Mouse (Mus musculus) heart, adult 11 months (tissue): ENCODE measurements around the gene Wwc2.

Source experiments
- DNase-seq: peaks from one replicate; pipeline ENCODE4 v3.0.0; 2022

Wwc2 gene

GRCm38 (mm10) chr8:47843651-47844050, 147.1 kb downstream of the Wwc2 start:
- DNase-seq = peak; percentile 80

- DNase-seq = peak; percentile 88
These were observed 147.7 kb downstream of the Wwc2 start for GRCm38 (mm10) chr8:47843063-47843462.

GRCm38 (mm10) chr8:47833944-47834343, 156.8 kb downstream of the Wwc2 start:
- DNase-seq = peak; percentile 66

GRCm38 (mm10) chr8:47832616-47833015, 158.1 kb downstream of the Wwc2 start:
- DNase-seq = peak; percentile 84

GRCm38 (mm10) chr8:47826911-47827310, 163.8 kb downstream of the Wwc2 start:
- peak; percentile 72 for DNase-seq

- DNase-seq = peak; percentile 86
These were observed 165.1 kb downstream of the Wwc2 start for GRCm38 (mm10) chr8:47825596-47825995.

GRCm38 (mm10) chr8:47824182-47824581, 166.5 kb downstream of the Wwc2 start, which contains the start of gene Cldn22:
Gene Cldn22 (plus strand): TSS chr8:47824482.
- DNase-seq = peak; percentile 85

GRCm38 (mm10) chr8:47823777-47824176, 166.9 kb downstream of the Wwc2 start:
- DNase-seq = peak; percentile 77

- peak; percentile 76 for DNase-seq
These were observed 168.2 kb downstream of the Wwc2 start for GRCm38 (mm10) chr8:47822541-47822940.

- peak; percentile 22 for DNase-seq
These were observed 168.9 kb downstream of the Wwc2 start, which contains the start of gene Cldn24 for GRCm38 (mm10) chr8:47821843-47822242. Gene Cldn24 (plus strand): TSS chr8:47822143.

- peak; percentile 84 for DNase-seq
These were observed 169.6 kb downstream of the Wwc2 start for GRCm38 (mm10) chr8:47820914-47821772.

- peak; percentile 51 for DNase-seq
These were observed 171.7 kb downstream of the Wwc2 start for GRCm38 (mm10) chr8:47819034-47819433.

GRCm38 (mm10) chr8:47811221-47811620, 179.5 kb downstream of the Wwc2 start:
- no peak for DNase-seq

GRCm38 (mm10) chr8:47810666-47811015, 180.1 kb downstream of the Wwc2 start:
- DNase-seq = peak; percentile 79

- DNase-seq = peak; percentile 83
These were observed 180.6 kb downstream of the Wwc2 start for GRCm38 (mm10) chr8:47809970-47810665.

- DNase-seq = no peak
These were observed 186.5 kb downstream of the Wwc2 start for GRCm38 (mm10) chr8:47804262-47804661.

GRCm38 (mm10) chr8:47802349-47802748, 188.4 kb downstream of the Wwc2 start:
- DNase-seq = no peak

GRCm38 (mm10) chr8:47799438-47799837, 191.3 kb downstream of the Wwc2 start:
- DNase-seq = no peak

- DNase-seq = no peak
These were observed 198.7 kb downstream of the Wwc2 start for GRCm38 (mm10) chr8:47791986-47792385.

- peak; percentile 90 for DNase-seq
These were observed 203.0 kb downstream of the Wwc2 start for GRCm38 (mm10) chr8:47787705-47788104.

- DNase-seq = no peak
These were observed 204.4 kb downstream of the Wwc2 start for GRCm38 (mm10) chr8:47786323-47786722.

- peak; percentile 98 for DNase-seq
These were observed 206.3 kb downstream of the Wwc2 start for GRCm38 (mm10) chr8:47784436-47784835.

- peak; percentile 94 for DNase-seq
These were observed 206.8 kb downstream of the Wwc2 start for GRCm38 (mm10) chr8:47783944-47784343.

- no peak for DNase-seq
These were observed 207.2 kb downstream of the Wwc2 start for GRCm38 (mm10) chr8:47783544-47783943.
